Mouse (Mus musculus) kidney, adult 2 months (tissue): Measurements from ENCODE around the gene Dnajc16.

ENCODE experiments used
- CTCF ChIP-seq: fragments of 200-500 bp; conservative IDR thresholded peaks from 2 replicates; pipeline ENCODE4 v1.5.1; 2011; ENCODE audit warnings: low read depth, mild to moderate bottlenecking, control low read depth, low read length, moderate library complexity, mixed read lengths; ENCODE audit not compliant: insufficient read depth, insufficient read length
- POLR2A ChIP-seq: fragments of 200-500 bp; IDR thresholded peaks from one replicate; pipeline ENCODE4 v1.6.1; 2011; ENCODE audit warnings: low read depth, low read length, control low read depth

- TF ChIP-seq CTCF (no peak), POLR2A (no peak)
Measured at GRCm38 (mm10) chr4:141830381-141830780, 39.6 kb upstream of the Dnajc16 start.
